Mouse (Mus musculus): ENCODE data around the gene Defb42.

The Defb42 gene

DNA sequence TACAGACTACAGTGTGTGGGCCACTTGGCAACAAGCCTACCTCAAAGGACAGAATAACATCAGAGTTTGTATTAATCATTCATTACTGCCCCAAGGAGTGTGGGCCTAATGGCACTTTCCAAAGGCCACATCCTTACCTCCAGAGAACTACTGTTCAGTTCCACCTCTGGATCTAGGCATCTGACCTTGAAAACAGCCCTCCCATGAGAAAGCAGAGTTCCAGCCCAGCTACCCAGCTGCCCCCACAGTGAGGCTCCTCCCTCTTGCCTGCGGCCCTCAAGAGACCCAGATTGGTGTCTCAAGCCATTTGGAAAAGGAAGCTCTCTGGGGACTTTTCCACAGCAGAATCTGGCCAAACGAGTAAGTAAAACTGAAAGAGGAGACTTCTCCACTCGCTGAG lies at the start of gene Defb42:
Defb42 (plus strand) TSS at position 301 of the 400 bp plus-strand sequence.
- DNase-seq: no peak

DNA sequence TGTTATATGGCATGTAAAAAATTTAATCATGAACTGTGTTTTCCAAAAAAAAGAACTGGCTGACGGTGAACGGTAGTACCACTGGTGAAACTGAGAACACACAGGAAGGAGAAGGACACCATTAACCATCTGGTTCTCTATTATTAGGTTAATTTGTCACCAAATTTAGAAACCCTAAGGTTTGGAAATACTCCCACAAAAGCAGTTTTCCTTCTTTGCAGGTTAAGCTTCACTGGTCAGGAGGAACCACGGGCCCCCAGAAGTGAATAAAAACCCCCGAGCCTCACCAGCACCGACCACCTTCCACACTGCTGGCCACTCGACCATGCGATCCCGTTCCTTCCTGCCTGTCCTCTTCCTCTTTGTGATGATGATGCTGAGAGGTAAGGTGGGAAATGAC lies 49.0 kb upstream of the Defb42 start, which contains the start of gene Defb47:
Defb47 (plus strand) TSS at position 301 of the 400 bp plus-strand sequence.
- no peak for DNase-seq

DNA sequence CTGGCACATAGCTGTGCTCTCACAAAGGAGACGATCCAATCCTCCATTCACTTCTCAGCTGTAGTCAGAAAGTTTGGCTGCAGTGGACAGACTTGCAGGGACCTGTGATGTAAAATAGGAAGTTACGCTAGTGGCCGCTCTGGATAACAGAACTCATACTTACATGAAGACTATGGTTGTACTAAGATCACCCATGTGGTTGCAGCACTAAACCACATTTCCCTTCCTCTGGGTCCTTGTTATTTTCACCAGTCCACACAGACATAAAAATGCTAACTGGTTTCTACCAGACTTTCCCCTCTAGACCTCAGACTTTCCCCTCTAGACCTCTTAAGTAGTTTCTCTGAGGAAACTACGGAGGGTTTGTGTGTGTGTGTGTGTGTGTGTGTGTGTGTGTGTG lies 47.8 kb upstream of the Defb42 start:
- no peak for DNase-seq

DNA sequence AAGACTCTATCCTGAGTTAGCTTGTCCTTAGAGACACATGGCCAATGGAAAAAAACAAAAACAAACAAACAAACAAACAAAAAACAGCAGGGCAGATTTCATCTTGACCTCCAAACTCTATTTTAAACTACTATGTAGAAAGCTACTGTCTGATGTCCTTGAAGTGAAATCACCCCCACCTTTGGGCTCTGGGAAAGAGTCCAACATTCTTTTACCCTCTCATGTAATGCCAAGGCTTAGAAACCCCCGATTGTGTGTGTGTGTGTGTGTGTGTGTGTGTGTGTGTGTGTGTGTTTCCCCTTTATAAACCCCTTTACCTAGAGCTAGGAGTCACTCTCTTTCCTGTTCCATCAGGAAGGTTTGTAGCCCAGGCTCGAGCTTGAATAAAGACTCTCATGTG lies 44.2 kb upstream of the Defb42 start:
- no peak for DNase-seq

DNA sequence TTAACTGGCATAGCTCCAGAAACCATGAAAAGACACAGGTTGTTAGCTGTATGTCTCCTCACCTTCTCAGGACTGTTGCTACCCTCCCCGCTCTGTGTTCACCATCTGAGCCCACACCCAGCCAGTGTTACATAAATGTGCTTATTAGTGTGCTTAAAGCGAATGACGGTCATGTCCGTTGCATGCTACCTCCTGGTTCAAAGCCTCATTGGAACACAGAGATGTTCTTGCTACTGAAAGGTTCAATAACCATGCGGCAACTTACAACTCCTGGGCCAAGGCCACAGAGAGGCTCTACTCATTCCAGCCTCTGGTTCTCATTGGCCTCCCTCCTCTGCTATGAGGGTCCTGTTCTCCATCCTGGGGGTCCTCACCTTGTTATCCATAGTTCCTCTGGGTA lies 35.3 kb upstream of the Defb42 start, which contains the start of gene Defb43:
Defb43 (plus strand) TSS at position 301 of the 400 bp plus-strand sequence.
- DNase-seq: no peak

DNA sequence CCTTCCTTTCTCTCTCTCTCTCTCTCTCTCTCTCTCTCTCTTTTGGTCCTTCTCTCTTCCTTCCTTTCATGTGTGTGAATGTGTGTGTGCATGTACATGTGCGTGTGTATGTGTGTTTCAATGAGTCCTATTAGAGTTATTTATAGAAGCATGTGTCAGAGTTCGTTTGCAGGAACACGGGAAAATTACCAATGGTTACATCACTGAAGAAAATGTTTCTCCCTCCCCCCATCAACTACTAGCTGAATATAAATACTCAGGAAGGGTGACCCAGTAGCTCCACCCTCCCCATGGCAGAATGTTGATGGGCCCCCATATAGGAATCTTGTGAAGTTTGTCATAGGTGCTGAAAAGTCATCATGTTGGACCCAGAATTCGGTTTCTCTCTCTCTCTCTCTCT lies 33.7 kb upstream of the Defb42 start:
- DNase-seq: no peak

DNA sequence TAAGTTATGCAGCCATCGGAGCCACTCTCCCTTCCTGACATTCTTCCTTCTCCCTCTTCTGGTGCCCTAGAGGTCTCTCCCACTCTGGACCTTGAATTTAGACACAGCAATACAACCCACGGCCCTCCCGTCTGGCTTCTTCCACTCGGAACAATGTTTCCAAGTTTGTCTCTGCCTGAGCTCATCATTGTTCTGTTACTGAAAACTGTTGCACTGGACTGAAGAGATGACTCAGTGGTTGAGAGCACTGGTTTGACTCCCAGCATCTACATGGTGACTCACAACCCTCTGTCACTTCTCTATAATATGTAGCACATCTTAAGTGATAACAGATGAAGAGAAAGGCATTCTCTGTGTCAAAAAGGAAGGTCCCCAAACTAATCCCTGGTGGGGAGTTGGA lies 32.1 kb upstream of the Defb42 start:
- no peak for DNase-seq

DNA sequence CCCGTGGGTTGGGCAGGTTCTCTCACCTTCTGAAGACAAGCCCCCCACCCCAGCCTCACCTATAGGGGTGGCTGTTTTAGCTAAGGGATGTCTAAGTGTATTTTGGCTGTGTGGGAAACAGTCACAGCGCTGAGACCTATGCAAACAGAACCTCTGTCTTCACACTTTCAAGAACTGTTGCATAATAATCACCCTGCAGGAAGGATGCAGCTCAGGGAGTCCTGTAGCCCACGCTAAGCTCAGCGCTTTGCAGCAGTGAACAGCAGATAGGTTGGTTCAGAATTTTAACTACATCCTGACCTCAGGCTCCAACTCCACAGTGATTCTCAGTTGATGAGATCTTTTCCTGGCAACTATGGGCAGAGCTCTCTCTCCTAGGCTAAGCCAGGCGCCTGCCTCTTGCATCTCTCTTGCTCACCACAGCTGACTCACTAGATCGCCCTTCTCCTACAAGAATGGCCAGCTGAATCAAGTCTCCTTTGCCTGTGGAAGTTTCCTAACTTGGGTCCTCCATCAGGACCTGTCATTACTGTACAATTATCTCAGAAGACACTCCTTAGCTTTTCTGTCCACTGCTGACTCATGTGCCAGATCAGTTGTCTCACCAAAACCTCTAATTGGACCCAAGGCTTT lies 26.2 kb upstream of the Defb42 start:
- no peak for DNase-seq

DNA sequence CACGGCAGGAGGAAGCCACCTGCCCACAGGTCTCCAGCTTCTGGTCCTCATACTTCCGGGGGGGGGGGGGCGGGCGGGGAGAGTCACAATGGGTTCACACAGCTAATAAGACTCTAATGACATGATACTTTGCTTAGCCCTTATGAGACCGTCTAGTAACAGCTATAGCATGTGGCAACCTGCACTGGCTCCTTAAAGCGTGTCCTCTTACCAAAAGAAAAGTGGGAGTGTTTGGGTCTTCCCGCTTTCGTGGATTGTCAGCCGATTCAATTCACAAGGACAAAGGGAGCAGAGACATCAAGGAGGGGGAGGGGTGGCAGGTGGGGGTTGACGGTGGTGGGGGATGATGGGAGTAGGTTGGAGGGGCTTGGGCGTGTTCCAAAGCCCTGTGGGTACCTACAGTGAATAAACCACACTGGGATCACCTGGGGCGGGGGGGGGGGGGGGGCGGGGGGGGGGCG lies 3.1 kb downstream of the Defb42 start, which contains the start of gene Defb30:
Defb30 (minus strand) TSS at position 51 of the 461 bp plus-strand sequence.
- no peak for DNase-seq

DNA sequence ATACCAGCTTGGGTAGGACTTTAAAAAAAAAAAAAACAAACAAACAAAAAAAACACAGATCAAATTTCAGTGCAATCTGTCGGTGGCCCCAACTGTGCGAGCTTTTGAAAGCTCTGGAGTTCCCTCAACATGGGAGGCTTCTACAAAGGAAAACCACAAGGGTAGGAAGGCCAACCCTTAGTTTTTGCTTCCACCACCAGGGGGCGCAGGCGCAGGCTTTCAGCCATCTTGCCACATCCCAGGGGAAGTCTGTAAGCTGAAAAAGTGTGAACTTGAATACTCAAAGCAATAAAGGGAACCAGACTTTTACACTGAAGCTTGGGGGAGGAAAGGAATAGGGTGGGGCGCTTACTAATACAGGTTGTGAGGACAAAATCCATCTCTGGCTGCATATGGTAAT lies 4.0 kb downstream of the Defb42 start:
- peak; percentile 77 for DNase-seq

DNA sequence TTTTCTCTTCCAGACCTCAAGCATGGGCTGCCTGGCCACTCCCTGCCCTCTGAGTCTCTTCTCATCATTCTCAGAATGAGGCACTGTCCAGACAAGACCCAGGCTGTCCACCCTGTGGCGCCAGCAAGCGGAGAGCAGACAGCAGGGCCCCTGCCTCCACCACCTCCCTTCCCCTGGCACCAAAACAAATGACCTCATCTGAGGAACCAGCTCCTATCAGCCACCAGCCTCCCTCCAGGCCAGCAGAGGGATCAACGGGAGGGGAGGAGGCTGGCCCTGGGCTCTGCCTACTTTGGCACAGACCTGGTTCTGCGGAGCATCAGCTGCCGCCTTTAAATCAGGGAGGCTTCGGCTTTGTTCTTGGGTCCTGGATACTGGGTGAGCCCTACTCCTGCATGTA lies 7.9 kb downstream of the Defb42 start:
- no peak for DNase-seq

DNA sequence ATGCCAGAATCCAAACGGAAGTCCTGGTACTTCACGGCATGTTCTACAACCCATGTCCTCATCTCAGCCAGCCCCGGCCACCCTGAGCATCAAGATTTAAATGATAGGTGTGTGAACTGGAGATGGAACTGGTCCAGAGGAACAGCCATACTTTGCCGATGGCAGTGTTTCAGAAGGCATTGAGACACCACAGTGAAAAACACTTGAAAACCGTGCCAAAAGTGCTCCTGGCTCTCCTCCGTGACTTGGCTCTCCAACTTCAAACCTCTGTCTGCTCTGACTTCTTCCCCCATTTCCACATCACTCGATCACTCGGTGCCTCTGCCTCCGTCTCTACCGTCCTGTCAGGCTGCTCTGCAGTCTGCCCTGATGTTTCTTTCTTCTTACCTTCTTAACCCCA lies 13.6 kb downstream of the Defb42 start:
- no peak for DNase-seq

DNA sequence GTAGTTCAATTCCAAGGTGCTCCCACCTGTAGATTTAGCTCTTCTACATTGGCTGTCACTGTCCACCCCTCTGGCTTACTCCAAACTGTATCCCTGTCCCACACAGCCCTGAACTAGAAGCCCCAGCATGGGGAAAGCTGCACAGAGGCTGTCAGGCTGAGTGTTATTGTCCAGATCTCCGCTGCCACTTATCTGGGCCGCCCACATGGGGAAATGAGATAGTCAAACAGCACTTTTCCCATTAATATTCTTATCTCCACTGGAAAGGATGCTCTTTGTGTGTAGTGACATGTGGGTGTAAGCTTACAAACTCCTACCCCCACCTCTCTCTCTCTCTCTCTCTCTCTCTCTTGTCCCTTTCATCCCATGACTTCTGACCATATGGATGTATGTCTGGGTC lies 15.4 kb downstream of the Defb42 start:
- DNase-seq: no peak

DNA sequence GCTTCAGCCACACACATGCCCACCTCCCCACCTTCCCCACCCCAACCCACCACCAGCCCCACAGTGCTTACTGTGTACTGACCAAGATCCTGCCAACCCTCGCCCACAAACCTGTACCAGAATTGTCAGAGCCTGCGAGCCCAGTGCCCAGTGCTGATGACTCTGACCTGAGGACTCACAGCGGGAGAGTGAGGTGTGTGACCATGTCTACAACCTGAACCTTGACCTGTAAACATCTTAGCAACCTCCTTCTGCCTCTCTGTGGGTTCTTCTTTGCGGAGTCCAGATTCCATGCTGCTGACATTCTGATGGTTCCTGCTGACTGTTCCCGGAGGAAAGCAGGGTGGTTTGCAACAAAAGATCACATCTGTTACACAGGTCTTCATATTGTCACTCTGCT lies 18.6 kb downstream of the Defb42 start:
- DNase-seq: no peak

DNA sequence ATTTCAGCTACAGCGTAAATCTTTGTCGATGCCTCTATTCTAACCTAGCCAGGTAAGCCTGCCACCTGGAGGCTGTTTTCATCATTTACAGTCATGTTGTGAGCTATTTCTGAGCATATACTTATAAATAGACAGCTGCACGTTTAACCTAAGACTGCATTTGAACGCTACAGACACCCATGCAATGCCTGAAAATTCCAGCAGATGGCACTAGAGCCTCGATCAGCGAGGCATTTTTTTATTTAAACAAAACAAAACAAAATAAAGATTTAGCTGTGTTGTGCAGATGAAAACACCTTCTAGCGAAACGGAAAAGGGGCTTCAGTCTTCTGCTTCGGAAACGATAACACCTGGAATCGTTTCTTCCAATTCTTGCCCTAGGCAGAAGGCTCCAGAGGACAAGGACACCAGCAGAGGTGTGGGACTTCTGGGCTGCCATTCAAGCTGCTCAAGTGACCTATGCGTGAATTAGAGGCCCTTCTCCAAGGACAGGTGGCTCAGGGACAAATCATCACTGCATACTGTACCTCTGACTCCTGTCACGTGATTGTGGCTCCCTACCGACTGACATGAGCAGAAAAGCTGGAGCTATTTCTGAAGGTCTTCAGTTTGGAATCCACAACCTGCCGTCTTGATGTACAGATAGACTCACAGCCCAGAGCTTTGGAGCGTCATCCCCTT lies 20.0 kb downstream of the Defb42 start:
- peak; percentile 77 for DNase-seq

DNA sequence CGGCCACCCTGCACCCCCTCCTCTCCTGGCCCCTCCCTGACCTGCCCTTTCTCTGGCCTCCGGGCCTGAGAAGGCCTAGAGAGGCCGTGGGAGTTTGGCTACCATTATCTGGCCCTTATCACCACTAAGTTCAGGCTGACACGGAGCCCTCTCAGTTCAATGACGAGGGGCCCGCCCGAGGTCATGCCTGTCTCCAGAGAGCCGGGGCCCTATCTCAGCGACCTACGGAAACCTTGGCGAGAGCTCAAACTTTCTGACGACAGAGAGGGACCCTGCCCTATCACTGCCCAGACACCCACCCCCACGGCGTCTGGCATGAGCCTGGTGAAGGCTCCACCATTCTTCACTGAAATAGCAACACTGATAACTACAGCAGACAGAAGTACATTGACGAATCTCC lies 20.9 kb downstream of the Defb42 start:
- no peak for DNase-seq
